Mouse (Mus musculus) CH12.LX (cell line): ENCODE measurements around the gene Agpat4. TPM values are rescaled to one million over a fixed set of nuclear protein-coding genes. Genes with fewer than 3 reads are reported as not detected.

Experiments
- DNase-seq: peaks from one replicate; pipeline ENCODE4 v3.0.0-alpha.2; 2013; ENCODE audit errors: extremely low read depth
- H3K27ac ChIP-seq: 2 replicates; pipeline ENCODE4 v1.5.1; 2012; ENCODE audit warnings: low read depth, mild to moderate bottlenecking, control low read depth, moderate library complexity; ENCODE audit not compliant: insufficient read depth
- H3K27me3 ChIP-seq: replicated peaks from 2 replicates; pipeline ENCODE3; 2012; ENCODE audit warnings: inconsistent platforms
- H3K36me3 ChIP-seq, 2 experiments: replicated peaks in 1 of 2; 2 replicates each; pipeline versions ENCODE3 to v1.6.1; 2012; ENCODE audit warnings: inconsistent platforms in 1 of 2, low read length in 1 of 2, mild to moderate bottlenecking in 1 of 2, mixed read lengths in 1 of 2, moderate library complexity in 1 of 2; ENCODE audit not compliant: control insufficient read depth in 1 of 2, insufficient read depth in 1 of 2
- H3K4me1 ChIP-seq, 2 experiments: 2 replicates each; pipeline ENCODE4 v1.6.1; 2012; ENCODE audit warnings: inconsistent platforms in 1 of 2, moderate library complexity in 1 of 2; ENCODE audit not compliant: insufficient read depth in 2 of 2, control insufficient read depth in 1 of 2
- H3K4me2 ChIP-seq: 2 replicates; pipeline ENCODE4 v1.6.1; 2012; ENCODE audit warnings: low read depth, mild to moderate bottlenecking, control low read depth; ENCODE audit not compliant: poor library complexity, insufficient read depth, severe bottlenecking
- H3K4me3 ChIP-seq, 3 experiments: fragments of 150-350 bp in 1 of 3; sonication (generic) in 1 of 3; replicated peaks in 1 of 3; 2 replicates each; pipeline versions ENCODE3 to v1.5.1; 2011 to 2012; ENCODE audit warnings: low read depth in 2 of 3, low read length in 2 of 3, mild to moderate bottlenecking in 2 of 3, moderate library complexity in 2 of 3, control low read depth in 1 of 3, improper control_type of control experiment in 1 of 3, inconsistent platforms in 1 of 3, mixed read lengths in 1 of 3; ENCODE audit not compliant: poor library complexity in 1 of 3
- H3K79me2 ChIP-seq: replicated peaks from 2 replicates; pipeline ENCODE4 v1.6.1; 2012; ENCODE audit warnings: mild to moderate bottlenecking, moderate library complexity; ENCODE audit not compliant: control insufficient read depth, poor library complexity, insufficient read depth, severe bottlenecking; ENCODE audit errors: extremely low read depth
- H3K9ac ChIP-seq: 2 replicates; pipeline ENCODE4 v1.6.1; 2012; ENCODE audit warnings: low read depth, mild to moderate bottlenecking, control low read depth, moderate library complexity; ENCODE audit not compliant: insufficient read depth
- H3K9me3 ChIP-seq: replicated peaks from 2 replicates; pipeline ENCODE3; 2012; ENCODE audit warnings: low read length, inconsistent platforms, mixed read lengths
- BHLHE40 ChIP-seq: IDR thresholded peaks from 2 replicates; pipeline ENCODE4 v1.6.1; 2011; ENCODE audit warnings: mild to moderate bottlenecking, low read depth, low read length, improper control_type of control experiment
- CHD1 ChIP-seq: IDR thresholded peaks from 2 replicates; pipeline ENCODE4 v1.6.1; 2012; ENCODE audit warnings: low read depth, low read length, improper control_type of control experiment, inconsistent platforms
- CHD2 ChIP-seq: IDR thresholded peaks from 2 replicates; pipeline ENCODE4 v1.6.1; 2011; ENCODE audit warnings: low read length, improper control_type of control experiment
- CTCF ChIP-seq, 2 experiments: IDR thresholded peaks in 1 of 2; conservative IDR thresholded peaks in 1 of 2; 2 replicates each; pipeline ENCODE4 v1.5.1; 2011 to 2012; ENCODE audit warnings: low read depth in 2 of 2, low read length in 2 of 2, improper control_type of control experiment in 1 of 2, inconsistent platforms in 1 of 2, mild to moderate bottlenecking in 1 of 2, moderate library complexity in 1 of 2
- E2F4 ChIP-seq: IDR thresholded peaks from 2 replicates; pipeline ENCODE4 v1.6.1; 2011; ENCODE audit warnings: low read depth, low read length, improper control_type of control experiment; ENCODE audit not compliant: insufficient replicate concordance
- ELF1 ChIP-seq: IDR thresholded peaks from 2 replicates; pipeline ENCODE4 v1.6.1; 2014; ENCODE audit warnings: low read depth, mild to moderate bottlenecking, inconsistent platforms, low read length, improper control_type of control experiment
- EP300 ChIP-seq: IDR thresholded peaks from 2 replicates; pipeline ENCODE4 v1.6.1; 2011; ENCODE audit warnings: low read length, improper control_type of control experiment
- ETS1 ChIP-seq: conservative IDR thresholded peaks from 2 replicates; pipeline ENCODE4 v1.6.1; 2012; ENCODE audit warnings: low read depth, mild to moderate bottlenecking, inconsistent platforms, low read length, improper control_type of control experiment, moderate library complexity
- GABPA ChIP-seq: IDR thresholded peaks from 2 replicates; pipeline ENCODE4 v1.6.1; 2012; ENCODE audit warnings: low read depth, low read length, improper control_type of control experiment, inconsistent platforms; ENCODE audit not compliant: insufficient replicate concordance
- HCFC1 ChIP-seq: IDR thresholded peaks from 2 replicates; pipeline ENCODE4 v1.6.1; 2012; ENCODE audit warnings: low read depth, mild to moderate bottlenecking, inconsistent platforms, low read length, improper control_type of control experiment
- IRF4 ChIP-seq: IDR thresholded peaks from 2 replicates; pipeline ENCODE4 v1.6.1; 2014; ENCODE audit warnings: low read depth, mild to moderate bottlenecking, inconsistent platforms, low read length, improper control_type of control experiment
- JUND ChIP-seq: conservative IDR thresholded peaks from 2 replicates; pipeline ENCODE4 v1.6.1; 2011; ENCODE audit warnings: low read depth, low read length, improper control_type of control experiment
- MAFK ChIP-seq: IDR thresholded peaks from 2 replicates; pipeline ENCODE4 v1.6.1; 2011; ENCODE audit warnings: low read length, improper control_type of control experiment; ENCODE audit not compliant: insufficient replicate concordance
- MEF2A ChIP-seq: IDR thresholded peaks from 2 replicates; pipeline ENCODE4 v1.6.1; 2014; ENCODE audit warnings: low read depth, mild to moderate bottlenecking, inconsistent platforms, low read length, improper control_type of control experiment, borderline replicate concordance
- MXI1 ChIP-seq: IDR thresholded peaks from 2 replicates; pipeline ENCODE4 v1.6.1; 2011; ENCODE audit warnings: mild to moderate bottlenecking, low read depth, low read length, improper control_type of control experiment
- NELFE ChIP-seq: IDR thresholded peaks from 2 replicates; pipeline ENCODE4 v1.6.1; 2011; ENCODE audit warnings: low read depth, low read length, improper control_type of control experiment
- NRF1 ChIP-seq: IDR thresholded peaks from 2 replicates; pipeline ENCODE4 v1.6.1; 2014; ENCODE audit warnings: low read depth, mild to moderate bottlenecking, inconsistent platforms, low read length, improper control_type of control experiment, moderate library complexity
- POLR2AphosphoS2 ChIP-seq: IDR thresholded peaks from 2 replicates; pipeline ENCODE4 v1.6.1; 2011; ENCODE audit warnings: low read depth, low read length, improper control_type of control experiment
- RCOR1 ChIP-seq: conservative IDR thresholded peaks from 2 replicates; pipeline ENCODE4 v1.6.1; 2012; ENCODE audit warnings: low read depth, mild to moderate bottlenecking, inconsistent platforms, low read length, improper control_type of control experiment
- SIN3A ChIP-seq: IDR thresholded peaks from 2 replicates; pipeline ENCODE4 v1.6.1; 2012; ENCODE audit warnings: low read length, improper control_type of control experiment, inconsistent platforms
- TBP ChIP-seq: conservative IDR thresholded peaks from 2 replicates; pipeline ENCODE4 v1.6.1; 2011; ENCODE audit warnings: low read depth, low read length, improper control_type of control experiment
- TCF12 ChIP-seq: IDR thresholded peaks from 2 replicates; pipeline ENCODE4 v1.6.1; 2014; ENCODE audit warnings: low read depth, mild to moderate bottlenecking, inconsistent platforms, low read length, improper control_type of control experiment
- USF1 ChIP-seq: IDR thresholded peaks from 2 replicates; pipeline ENCODE4 v1.6.1; 2014; ENCODE audit warnings: low read depth, mild to moderate bottlenecking, inconsistent platforms, low read length, improper control_type of control experiment
- USF2 ChIP-seq: conservative IDR thresholded peaks from 2 replicates; pipeline ENCODE4 v1.6.1; 2011; ENCODE audit warnings: low read depth, low read length, improper control_type of control experiment
- ZC3H11A ChIP-seq: IDR thresholded peaks from 2 replicates; pipeline ENCODE4 v1.6.1; 2012; ENCODE audit warnings: low read depth, mild to moderate bottlenecking, inconsistent platforms, low read length, improper control_type of control experiment
- ZKSCAN1 ChIP-seq: IDR thresholded peaks from 2 replicates; pipeline ENCODE4 v1.6.1; 2012; ENCODE audit warnings: low read depth, inconsistent platforms, low read length, improper control_type of control experiment, borderline replicate concordance
- ZMIZ1 ChIP-seq: IDR thresholded peaks from 2 replicates; pipeline ENCODE4 v1.6.1; 2012; ENCODE audit warnings: low read depth, mild to moderate bottlenecking, inconsistent platforms, low read length, improper control_type of control experiment
- ZNF384 ChIP-seq: IDR thresholded peaks from 2 replicates; pipeline ENCODE4 v1.6.1; 2012; ENCODE audit warnings: low read depth, low read length, improper control_type of control experiment, inconsistent platforms
- dilution Hi-C: fragments of 300-500 bp; cut with MboI; formaldehyde crosslinking; loops from 2 replicates; pipeline ENCODE4 v1.14.3; 2020; ENCODE audit warnings: low sequenced_read_pairs; ENCODE audit not compliant: extremely low pct_unique_long_range_greater_than_20kb, extremely low pct_ligation_motif_present
- in situ Hi-C: fragments of 300-500 bp; cut with MboI; formaldehyde crosslinking; loops from 3 replicates; pipeline ENCODE4 v1.14.3; 2019; ENCODE audit warnings: low sequenced_read_pairs, low pct_ligation_motif_present, low pct_unique_long_range_greater_than_20kb, mixed read lengths
- polyA plus RNA-seq: library from polyadenylated mRNA; unstranded; fragments of >175 nt; gene quantifications from 2 replicates; pipeline ENCODE4 v1.2.1, GENCODE M21; 2012; ENCODE audit warnings: low read depth; ENCODE audit not compliant: insufficient read length
- total RNA-seq, 2 experiments: library from RNA; depleted of rRNA; stranded (reverse); fragments of 300-350 nt in 1 of 2; fragments of >200 nt in 1 of 2; gene quantifications; 2 replicates each; pipeline ENCODE4 v1.2.3; 2012 to 2014

Gene Agpat4
- total and polyA plus RNA-seq, 3 experiments, result 34.7 to 83.2 (median 44.5) TPM

DNA sequence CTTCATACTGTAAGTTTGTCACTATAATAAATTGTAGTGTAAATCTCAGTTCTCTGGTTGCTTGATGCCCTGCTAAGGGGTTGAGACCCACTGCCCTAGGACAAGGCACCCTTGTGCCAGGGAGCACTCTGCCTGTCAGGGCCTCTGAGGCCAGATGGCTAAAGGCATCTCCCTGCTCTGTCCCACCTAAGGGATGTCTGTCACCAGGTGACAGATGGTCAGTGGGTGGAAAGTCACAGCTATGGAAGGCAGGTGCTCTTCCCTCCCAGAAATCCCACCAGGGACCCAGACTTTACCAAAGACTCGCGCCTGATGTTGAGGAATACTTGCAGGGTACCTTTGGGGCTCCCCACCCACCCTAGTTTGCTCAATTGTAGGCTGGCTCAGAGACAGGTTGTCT, 42.0 kb downstream of the Agpat4 start:
- Histone ChIP-seq H3K27me3 (no peaks in the 10 kb centered on the region), H3K4me1 (peaks cover 44 to 91% of the 10 kb centered on the region in 2 experiments), H3K79me2 (peaks cover 14% of the 10 kb centered on the region), H3K36me3 (peaks cover 12 to 37% of the 10 kb centered on the region in 2 experiments), H3K4me2 (no peak overlapping the region), H3K27ac (peak overlapping the region; percentile 91), H3K9me3 (no peaks in the 10 kb centered on the region), H3K4me3 (no peak overlapping the region), H3K9ac (no peak overlapping the region; the same call in 1 of the 2 replicates)
- TF ChIP-seq IRF4, result no peak
- 0 out of 2 replicates have a peak, but pooled peaks have one; percentile 30 for TF ChIP-seq CHD2
- peak; percentile 44 for TF ChIP-seq MXI1
- TF ChIP-seq MAFK, result no peak
- TF ChIP-seq HCFC1, result no peak
- no peak for TF ChIP-seq TBP
- peak; percentile 36; the same call in 1 of the 2 replicates for TF ChIP-seq EP300
- TF ChIP-seq TCF12, result peak; percentile 15; the same call in 1 of the 2 replicates
- TF ChIP-seq CTCF (conservative IDR thresholded peaks at IDR 0.05 in 1 of 2, IDR thresholded peaks at IDR 0.05 in 1 of 2; ENCODE audit: low read depth in 2 of 2, low read length in 2 of 2), result no peak
- 0 out of 2 replicates have a peak, but pooled peaks have one; percentile 34 for TF ChIP-seq SIN3A
- TF ChIP-seq GABPA, result no peak
- no peak for TF ChIP-seq ETS1
- dilution Hi-C loops (no loop called here), in situ Hi-C loops (loop anchor here (5.0 to 25.0 kb wide), 4 partner anchors 37 to 602 kb away; partner anchors contain the start of genes Agpat4 and Igf2r)
- no peak for DNase-seq

GRCm38 (mm10) chr17:12160984-12161764, 42.7 kb downstream of the Agpat4 start:
- H3K4me1 ChIP-seq, result peaks cover 49 to 94% of the 10 kb centered on the region in 2 experiments
- H3K9me3 ChIP-seq, result no peaks in the 10 kb centered on the region
- peaks cover 8 to 39% of the 10 kb centered on the region in 2 experiments for H3K36me3 ChIP-seq
- H3K79me2 ChIP-seq, result peaks cover 14% of the 10 kb centered on the region
- H3K27me3 ChIP-seq, result no peaks in the 10 kb centered on the region
- H3K9ac ChIP-seq, result peak overlapping the region; percentile 15
- in situ Hi-C loops (loop anchor here (5.0 to 25.0 kb wide), 4 partner anchors 36 to 601 kb away; partner anchors contain the start of genes Agpat4 and Igf2r), dilution Hi-C loops (no loop called here)
- peak overlapping the region in 1 of 3 experiments; percentile 38 for H3K4me3 ChIP-seq
- peak overlapping the region; percentile 46; the same call in 1 of the 2 replicates for H3K4me2 ChIP-seq
- DNase-seq, result peak; percentile 79
- peak overlapping the region; percentile 91 for H3K27ac ChIP-seq
- TF ChIP-seq ELF1 (peak; percentile 32; the same call in 1 of the 2 replicates), BHLHE40 (peak; percentile 97), ETS1 (peak; percentile 99), NELFE (peak; percentile 60; the same call in 1 of the 2 replicates), ZC3H11A (no peak), EP300 (peak; percentile 93), USF2 (no peak; the same call in 1 of the 2 replicates), ZNF384 (0 out of 2 replicates have a peak, but pooled peaks have one; percentile 8), SIN3A (peak; percentile 82), ZMIZ1 (peak; percentile 76; the same call in 1 of the 2 replicates), RCOR1 (peak; percentile 73; the same call in 1 of the 2 replicates), ZKSCAN1 (no peak), MXI1 (peak; percentile 88), CHD1 (no peak), POLR2AphosphoS2 (peak; percentile 73; the same call in 1 of the 2 replicates), MEF2A (peak; percentile 91), NRF1 (peak; percentile 51), TCF12 (peak; percentile 98), USF1 (no peak), E2F4 (no peak), JUND (peak; percentile 86), TBP (peak; percentile 89)
